Mouse (Mus musculus): ENCODE results near the gene Eif4a2.

The Eif4a2 gene

GRCm38 (mm10) chr16:23103841-23104240 lies 3.4 kb upstream of the Eif4a2 start:
- DNase-seq (ENCODE audit: low spot score in 2 of 2) = no peak

GRCm38 (mm10) chr16:23106121-23106520 lies 1.1 kb upstream of the Eif4a2 start:
- DNase-seq (ENCODE audit: low spot score in 2 of 2) = no peak

GRCm38 (mm10) chr16:23107946-23108759 lies 909 bp downstream of the Eif4a2 start:
- peak; percentile 77 to 78 for DNase-seq (ENCODE audit: low spot score in 2 of 2)

- DNase-seq (ENCODE audit: low spot score in 2 of 2) = no peak
These were observed 1.7 kb downstream of the Eif4a2 start for GRCm38 (mm10) chr16:23108943-23109342.

GRCm38 (mm10) chr16:23109350-23110280 lies 2.4 kb downstream of the Eif4a2 start:
- no peak for DNase-seq (ENCODE audit: low spot score in 2 of 2)

- no peak for DNase-seq (ENCODE audit: low spot score in 2 of 2)
These were observed 5.1 kb downstream of the Eif4a2 start for GRCm38 (mm10) chr16:23112348-23112747.

GRCm38 (mm10) chr16:23112861-23113435 lies 5.7 kb downstream of the Eif4a2 start:
- no peak for DNase-seq (ENCODE audit: low spot score in 2 of 2)

- no peak for DNase-seq (ENCODE audit: low spot score in 2 of 2)
These were observed 6.7 kb downstream of the Eif4a2 start for GRCm38 (mm10) chr16:23113903-23114302.

GRCm38 (mm10) chr16:23114339-23115171 lies 7.3 kb downstream of the Eif4a2 start:
- DNase-seq (ENCODE audit: low spot score in 2 of 2) = no peak

GRCm38 (mm10) chr16:23115486-23115885 lies 8.2 kb downstream of the Eif4a2 start:
- no peak for DNase-seq (ENCODE audit: low spot score in 2 of 2)

- no peak for DNase-seq (ENCODE audit: low spot score in 2 of 2)
These were observed 9.9 kb downstream of the Eif4a2 start for GRCm38 (mm10) chr16:23117173-23117572.

GRCm38 (mm10) chr16:23122446-23122845 lies 15.2 kb downstream of the Eif4a2 start:
- DNase-seq (ENCODE audit: low spot score in 2 of 2) = no peak

GRCm38 (mm10) chr16:23123104-23123503 lies 15.9 kb downstream of the Eif4a2 start:
- DNase-seq (ENCODE audit: low spot score in 2 of 2) = no peak

GRCm38 (mm10) chr16:23124398-23124797 lies 17.2 kb downstream of the Eif4a2 start:
- DNase-seq (ENCODE audit: low spot score in 2 of 2) = no peak

GRCm38 (mm10) chr16:23127311-23127672 lies 20.0 kb downstream of the Eif4a2 start:
- no peak for DNase-seq (ENCODE audit: low spot score in 2 of 2)

- peak; percentile 84 to 89 for DNase-seq (ENCODE audit: low spot score in 2 of 2)
These were observed 20.6 kb downstream of the Eif4a2 start, which contains the start of gene Rfc4 for GRCm38 (mm10) chr16:23127673-23128375. TSS of gene Rfc4 (minus strand) at chr16:23127737.

- DNase-seq (ENCODE audit: low spot score in 2 of 2) = no peak
These were observed 23.1 kb downstream of the Eif4a2 start for GRCm38 (mm10) chr16:23130303-23130702.

- no peak for DNase-seq (ENCODE audit: low spot score in 2 of 2)
These were observed 25.1 kb downstream of the Eif4a2 start for GRCm38 (mm10) chr16:23132336-23132735.

GRCm38 (mm10) chr16:23135421-23136149 lies 28.3 kb downstream of the Eif4a2 start:
- DNase-seq (ENCODE audit: low spot score in 2 of 2) = no peak

GRCm38 (mm10) chr16:23136406-23136970 lies 29.2 kb downstream of the Eif4a2 start:
- no peak for DNase-seq (ENCODE audit: low spot score in 2 of 2)

All from frontal cortex, postnatal 14 days (tissue).